Mouse (Mus musculus) stomach, adult 2 months (tissue): ENCODE measurements around the gene Stmn3. TPM values are rescaled to one million over a fixed set of nuclear protein-coding genes. Genes with fewer than 3 reads are reported as not detected.

Experiments
- polyA plus RNA-seq: library from polyadenylated mRNA; depleted of rRNA; stranded (reverse); fragments of >200 nt; gene quantifications from 2 replicates; pipeline ENCODE4 v1.2.3, GENCODE M21; 2012; rRNA removed

Stmn3 gene
- polyA plus RNA-seq = 1.5 and 2.0 TPM in 2 replicates

DNA sequence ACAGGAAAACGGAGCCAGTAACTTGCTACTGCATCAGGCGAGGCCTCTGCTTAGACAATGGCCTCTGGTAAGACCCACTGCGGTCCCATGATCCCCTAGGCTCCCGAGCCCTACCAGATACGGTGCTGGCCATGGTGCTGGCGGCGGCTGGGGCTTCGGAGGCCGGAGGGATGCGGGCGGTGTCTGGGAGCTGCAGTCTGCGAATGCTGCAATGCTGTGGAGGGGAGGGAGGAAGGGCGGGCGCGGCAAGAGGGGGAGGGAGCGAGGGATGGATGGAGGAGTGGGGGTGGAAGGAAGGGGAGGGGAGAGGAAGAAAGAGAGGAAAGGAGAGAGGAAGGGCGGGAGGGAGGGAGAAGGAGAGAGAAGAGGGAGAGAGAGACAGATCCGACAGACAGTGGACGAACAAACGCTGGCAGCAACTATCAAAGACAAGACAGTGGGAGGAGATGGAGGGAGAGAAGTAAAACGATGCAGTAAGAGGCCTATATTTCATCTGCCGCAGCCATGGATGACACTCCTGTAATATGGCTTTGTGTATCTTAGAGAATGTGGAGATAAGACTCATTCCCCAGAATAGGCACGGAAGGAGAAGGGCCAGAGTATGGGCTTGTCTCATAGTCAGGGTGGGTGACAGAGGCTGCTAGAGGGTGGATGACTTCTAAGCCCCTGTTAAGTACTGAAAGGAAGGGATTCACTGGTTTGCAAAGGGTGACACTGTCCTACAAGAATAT lies at the start of gene Stmn3:
Gene Stmn3 (minus strand): TSS at position 421 of the 731 bp plus-strand sequence.

DNA sequence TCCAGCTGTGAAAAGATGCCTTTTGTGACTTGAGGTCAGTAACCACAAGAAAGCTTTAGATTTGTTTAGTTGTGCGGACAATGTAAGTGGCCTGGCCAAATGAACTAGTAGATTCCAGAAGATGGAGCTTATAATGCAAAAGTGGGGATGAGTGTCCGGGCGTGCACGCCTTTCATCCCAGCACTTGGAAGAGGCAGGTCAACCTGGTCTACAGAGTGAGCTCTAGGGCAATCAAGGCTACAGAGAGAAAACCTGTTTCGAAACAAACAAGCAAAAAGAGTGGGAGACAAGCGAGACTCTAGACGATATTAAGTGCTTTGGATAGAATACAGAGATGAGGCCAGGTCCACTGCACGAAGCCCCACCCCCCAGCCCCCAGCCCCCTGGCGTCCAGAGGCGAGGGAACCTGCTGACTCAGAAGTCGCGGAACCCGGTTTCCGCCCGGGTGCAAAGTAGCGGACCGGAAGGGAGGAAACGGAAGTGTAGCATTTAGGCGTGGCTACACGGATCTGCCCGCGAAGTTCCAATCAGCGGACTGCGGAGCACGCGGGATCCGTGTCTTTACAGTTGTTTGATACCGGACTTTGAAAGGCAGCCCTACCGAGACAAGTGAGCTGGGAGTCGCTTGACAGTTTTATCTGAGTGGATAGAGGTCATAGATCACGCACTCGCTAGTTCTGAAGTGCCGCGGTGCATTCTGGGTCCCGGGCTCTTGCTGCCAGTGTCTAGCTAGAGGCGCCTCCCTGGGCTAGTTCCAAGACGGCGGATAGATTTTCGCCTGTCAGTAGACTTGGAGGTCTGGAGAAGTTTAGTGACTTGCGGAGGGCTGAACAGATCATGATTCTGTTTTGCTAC lies 5.2 kb upstream of the Stmn3 start, which contains the start of gene Rtel1:
Gene Rtel1 (plus strand): TSS at position 492 of the 855 bp plus-strand sequence.

DNA sequence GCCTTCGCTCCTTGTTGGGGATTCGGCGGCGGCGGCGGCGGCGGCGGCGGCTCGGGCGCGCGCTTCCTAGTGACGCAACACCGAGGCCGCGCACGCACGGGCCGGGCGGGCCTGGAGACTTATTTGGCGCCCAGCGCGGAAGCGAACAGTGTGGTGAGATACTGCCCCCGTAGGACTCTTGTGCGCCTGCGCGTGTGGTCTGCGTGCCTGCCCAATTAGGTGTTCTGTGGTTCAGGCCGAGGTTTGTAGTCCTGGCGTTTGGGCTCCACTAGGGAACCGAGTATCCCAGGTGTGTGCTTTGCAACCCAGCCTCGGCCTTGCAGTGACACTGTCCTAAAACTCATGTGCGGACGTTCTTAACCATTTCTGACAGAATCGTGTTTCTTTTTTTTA lies 26.3 kb downstream of the Stmn3 start, which contains the start of gene Gmeb2:
Gene Gmeb2 (minus strand): TSS at position 78 of the 393 bp plus-strand sequence.

Other genes starting within 250 kb of the Stmn3 start
- 0.27 and 0.38 TPM in 2 replicates for gene Kcnq2, start 179.2 kb downstream of the Stmn3 start, polyA plus RNA-seq
- gene Eef1a2, start 157.5 kb downstream of the Stmn3 start, polyA plus RNA-seq = 9.4 and 9.6 TPM in 2 replicates
- gene Ppdpf, start 127.3 kb downstream of the Stmn3 start, polyA plus RNA-seq = 151 and 208 TPM in 2 replicates
- gene Ptk6, start 111.7 kb downstream of the Stmn3 start, polyA plus RNA-seq = 0.48 and 0.65 TPM in 2 replicates
- gene Srms, start 101.3 kb downstream of the Stmn3 start, polyA plus RNA-seq = 1.0 and 1.5 TPM in 2 replicates
- gene Fndc11, start 94.5 kb downstream of the Stmn3 start, polyA plus RNA-seq = 0.78 and 0.85 TPM in 2 replicates
- 8.5 and 12.1 TPM in 2 replicates for gene Helz2, start 72.5 kb downstream of the Stmn3 start, polyA plus RNA-seq
- 8.8 and 12.7 TPM in 2 replicates for gene Gmeb2, start 26.5 kb downstream of the Stmn3 start, polyA plus RNA-seq
- gene Rtel1, start 5.2 kb upstream of the Stmn3 start, polyA plus RNA-seq = 10.1 and 13.0 TPM in 2 replicates
- gene Zgpat, start 50.4 kb upstream of the Stmn3 start, polyA plus RNA-seq = 8.3 and 8.7 TPM in 2 replicates
- gene Arfrp1, start 50.9 kb upstream of the Stmn3 start, polyA plus RNA-seq = 8.8 and 9.6 TPM in 2 replicates
- 58.1 and 58.4 TPM in 2 replicates for gene Lime1, start 65.6 kb upstream of the Stmn3 start, polyA plus RNA-seq
- gene Zbtb46, start 144.9 kb upstream of the Stmn3 start, polyA plus RNA-seq = 0.84 and 1.0 TPM in 2 replicates
- gene Abhd16b, start 178.7 kb upstream of the Stmn3 start, polyA plus RNA-seq = not detected in 2 replicates
- 9.2 and 9.4 TPM in 2 replicates for gene Tpd52l2, start 182.6 kb upstream of the Stmn3 start, polyA plus RNA-seq
- gene Dnajc5, start 206.0 kb upstream of the Stmn3 start, polyA plus RNA-seq = 14.2 and 15.9 TPM in 2 replicates